ENCODE assay signal across 16 mouse cellular contexts in genomic region chr15:100525405-100525804, GRCm38 (mm10).
"Had no signal": no experiment of that assay in that cellular context is flagged by ENCODE, and none has a peak within 500 bp of the region (broad histone marks: within the 10 kb centered on the region; RNA-seq: fewer than 3 reads in every experiment).

No protein-coding gene starts in this region.

- H3K4me3 ChIP-seq: neural tube, embryonic 13.5 days; neural tube, embryonic 15.5 days; stomach, embryonic 15.5 days had no signal

- H3K4me1 ChIP-seq: neural tube, embryonic 13.5 days; neural tube, embryonic 15.5 days; stomach, embryonic 15.5 days had no signal

- H3K27me3 ChIP-seq: neural tube, embryonic 13.5 days; neural tube, embryonic 15.5 days; stomach, embryonic 15.5 days had no signal

- H3K9me3 ChIP-seq: neural tube, embryonic 13.5 days; neural tube, embryonic 15.5 days; stomach, embryonic 15.5 days had no signal

- DNase-seq: retina, postnatal 1 day; right cerebral cortex, adult 18-20 months; right cerebral cortex, postnatal 14 days; right cerebral cortex, postnatal 25 days; right cerebral cortex, postnatal 4 days; spleen, adult 18-20 months; thymus, adult 18-20 months; thymus, adult 2 months; thymus, postnatal 14 days; thymus, postnatal 25 days; thymus, postnatal 36 days; thymus, postnatal 4 days had no signal

- H3K27ac ChIP-seq: neural tube, embryonic 13.5 days; neural tube, embryonic 15.5 days; stomach, embryonic 15.5 days; stomach, postnatal 0 days had no signal
